In genomic region chr8:13676701-13677412, GRCm38 (mm10) we compare ENCODE assay signal across 8 mouse cellular contexts. TPM values are rescaled to one million over a fixed set of nuclear protein-coding genes. Genes with fewer than 3 reads are reported as not detected.
DNase-seq lines count a peak whose midpoint lies in the region; ATAC-seq lines count a peak whose summit lies in the region.

No protein-coding gene starts in this region.

- H3K9ac ChIP-seq in intestine, embryonic 15.5 days = peak overlapping the region; percentile 64

- under 1% methylated on average over 47 of the region's 47 CpGs for WGBS in intestine, embryonic 15.5 days

- H3K4me2 ChIP-seq in intestine, embryonic 15.5 days (replicated peaks) = peak overlapping the region; percentile 91

- intact Hi-C loops in left cerebral cortex, postnatal 25 days (cut with DNase I) = loop anchor here (1.0 to 2.0 kb wide), 4 partner anchors 33 to 126 kb away; no protein-coding TSS in a partner anchor

- peak; percentile 81 for DNase-seq in adipocyte (ENCODE audit: low spot score)
- peak; percentile 71 to 72 for DNase-seq in cerebellum, postnatal 36 days
- DNase-seq in gastrocnemius, adult 18-20 months (ENCODE audit: low spot score) = peak; percentile 68
- peak; percentile 77 to 78 for DNase-seq in left cerebral cortex, postnatal 25 days (ENCODE audit: low spot score in 2 of 2)
- peak; percentile 62 for DNase-seq in mesoderm, embryonic 11.5 days (ENCODE audit: low read depth, low spot score)
- peak; percentile 72 for DNase-seq in right cerebral cortex, postnatal 25 days
- DNase-seq in yolk sac, embryonic 10.5 days (ENCODE audit: low spot score) = peak; percentile 73

- ATAC-seq in intestine, embryonic 15.5 days = peak; percentile 62

- no peaks in the 10 kb centered on the region for H3K9me3 ChIP-seq in intestine, embryonic 15.5 days

- no peaks in the 10 kb centered on the region for H3K27me3 ChIP-seq in intestine, embryonic 15.5 days (replicated peaks)

- peak overlapping the region; percentile 87 for H3K27ac ChIP-seq in intestine, embryonic 15.5 days

- no peaks in the 10 kb centered on the region for H3K36me3 ChIP-seq in intestine, embryonic 15.5 days

- H3K4me3 ChIP-seq in intestine, embryonic 15.5 days (replicated peaks) = peak overlapping the region; percentile 81

- peaks cover 18% of the 10 kb centered on the region for H3K4me1 ChIP-seq in intestine, embryonic 15.5 days (replicated peaks)

RNA-seq across cellular contexts. Expression of gene Rasa3, which starts 0.5 kb away (rescaled TPM):
- 1 to 10 TPM; 6.8 to 7.3 TPM for total RNA-seq in gastrocnemius, adult 18-20 months (2021)
- 19.1 and 22.2 TPM in 2 replicates for polyA plus RNA-seq in intestine, embryonic 15.5 days (2015; fragmentation: Nextera tagmentation; extraction: Ambion mirVana)
- 10 to 100 TPM; 56.7 TPM for total RNA-seq in left cerebral cortex, postnatal 25 days (2021)

RNA-seq across cellular contexts. Expression of gene Cfap97d2, which starts 28.8 kb away (rescaled TPM):
- not detected for total RNA-seq in gastrocnemius, adult 18-20 months (2021)
- 0.10 TPM in 1 of 2 replicates, not detected in the other for polyA plus RNA-seq in intestine, embryonic 15.5 days (2015; fragmentation: Nextera tagmentation; extraction: Ambion mirVana)
- 1 to 10 TPM in 1 of 2 experiments, under 1 TPM in 1; 0.76 to 1.4 TPM for total RNA-seq in left cerebral cortex, postnatal 25 days (2021)

Comparison
In these comparisons a context has a peak if more than half of its experiments do, and no peak if none do; other contexts are left out.
1. Peak in every context shown above with its lines: DNase-seq, ATAC-seq, H3K4me3 ChIP-seq and H3K27ac ChIP-seq.
2. RNA of gene Rasa3, which starts 0.5 kb away (total RNA-seq): 56.7 TPM in left cerebral cortex, postnatal 25 days; 6.8 to 7.3 TPM in gastrocnemius, adult 18-20 months; every median in the first group is over 4 times any median in the second.